Mouse (Mus musculus): ENCODE measurements around the gene Htra1.

Gene Htra1

GRCm38 (mm10) chr7:130935421-130935792 is 504 bp upstream of the Htra1 start:
- DNase-seq (ENCODE audit: low spot score) = no peak

GRCm38 (mm10) chr7:130936472-130936951 is 601 bp downstream of the Htra1 start:
- DNase-seq (ENCODE audit: low spot score) = peak; percentile 11

DNA sequence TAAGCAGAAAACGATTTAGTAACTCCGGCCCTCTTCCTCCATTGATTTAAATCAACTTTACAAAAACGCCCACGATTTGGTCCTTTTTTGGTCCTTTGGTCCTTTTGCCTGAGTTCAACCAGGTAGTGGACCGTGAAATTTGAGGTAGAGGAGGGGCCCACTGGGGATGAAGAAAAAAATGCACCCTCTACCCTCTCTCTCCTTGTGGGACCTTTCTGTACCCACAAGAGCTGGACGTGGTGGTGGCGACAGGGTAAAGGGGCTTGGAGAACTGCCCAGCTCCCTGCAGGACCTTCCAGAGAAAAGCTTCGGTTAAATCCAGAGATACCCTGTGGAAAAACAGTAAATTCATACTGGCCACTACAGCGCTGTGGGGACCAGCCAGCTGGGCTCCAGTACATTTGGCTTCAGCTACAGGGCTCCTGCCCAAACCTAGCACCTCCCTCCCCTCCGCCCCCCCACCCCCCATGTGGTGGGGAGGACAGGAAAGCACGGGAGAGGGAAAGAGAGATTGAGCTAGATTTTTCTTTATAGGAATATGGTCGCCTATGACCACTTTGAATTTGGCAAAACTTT is 1.4 kb downstream of the Htra1 start:
- no peak for DNase-seq (ENCODE audit: low spot score)

- DNase-seq (ENCODE audit: low spot score) = no peak
Measured at GRCm38 (mm10) chr7:130938005-130938404, 2.1 kb downstream of the Htra1 start.

DNA sequence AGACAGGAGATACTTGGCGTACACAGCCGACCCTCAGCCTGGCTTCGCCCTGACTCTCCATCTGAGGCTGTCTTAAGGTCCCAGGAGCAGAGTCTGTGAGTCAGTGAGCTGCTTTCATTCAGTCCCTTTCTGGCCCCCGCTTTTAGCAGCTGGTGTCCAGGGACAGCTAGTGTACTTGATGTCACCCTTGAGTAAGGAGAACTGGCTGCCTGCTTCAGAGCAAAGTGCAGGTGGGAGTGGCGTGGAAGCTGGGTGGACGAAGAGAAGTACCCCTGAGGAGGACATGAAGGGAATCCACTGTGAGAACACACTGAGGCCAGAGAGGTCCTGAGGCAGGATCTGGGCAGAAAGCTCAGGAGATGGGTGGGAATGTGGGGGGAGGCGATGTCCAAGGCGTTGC is 3.0 kb downstream of the Htra1 start:
- DNase-seq (ENCODE audit: low spot score) = no peak

DNA sequence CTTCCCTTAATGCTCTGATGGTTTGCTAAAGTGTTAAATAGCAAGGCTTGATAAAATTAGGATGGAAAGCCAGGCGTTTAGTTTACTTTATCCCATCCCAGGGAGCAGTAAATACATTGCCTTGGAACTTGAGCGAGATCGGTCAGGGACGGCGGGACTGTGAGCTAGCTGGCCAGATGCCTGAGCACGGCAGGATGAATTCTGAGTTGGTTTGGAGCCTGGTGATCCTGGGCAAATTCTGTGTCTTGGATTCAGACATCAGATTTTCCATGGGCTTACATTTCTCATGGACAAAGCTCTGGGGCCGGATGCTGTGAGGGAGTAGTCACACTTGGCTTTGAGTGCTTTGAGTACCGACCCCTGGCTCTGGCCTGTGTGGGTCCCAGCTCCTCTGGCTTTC is 4.8 kb downstream of the Htra1 start:
- no peak for DNase-seq (ENCODE audit: low spot score)

- DNase-seq (ENCODE audit: low spot score) = no peak
Measured at GRCm38 (mm10) chr7:130943280-130943895, 7.5 kb downstream of the Htra1 start.

DNA sequence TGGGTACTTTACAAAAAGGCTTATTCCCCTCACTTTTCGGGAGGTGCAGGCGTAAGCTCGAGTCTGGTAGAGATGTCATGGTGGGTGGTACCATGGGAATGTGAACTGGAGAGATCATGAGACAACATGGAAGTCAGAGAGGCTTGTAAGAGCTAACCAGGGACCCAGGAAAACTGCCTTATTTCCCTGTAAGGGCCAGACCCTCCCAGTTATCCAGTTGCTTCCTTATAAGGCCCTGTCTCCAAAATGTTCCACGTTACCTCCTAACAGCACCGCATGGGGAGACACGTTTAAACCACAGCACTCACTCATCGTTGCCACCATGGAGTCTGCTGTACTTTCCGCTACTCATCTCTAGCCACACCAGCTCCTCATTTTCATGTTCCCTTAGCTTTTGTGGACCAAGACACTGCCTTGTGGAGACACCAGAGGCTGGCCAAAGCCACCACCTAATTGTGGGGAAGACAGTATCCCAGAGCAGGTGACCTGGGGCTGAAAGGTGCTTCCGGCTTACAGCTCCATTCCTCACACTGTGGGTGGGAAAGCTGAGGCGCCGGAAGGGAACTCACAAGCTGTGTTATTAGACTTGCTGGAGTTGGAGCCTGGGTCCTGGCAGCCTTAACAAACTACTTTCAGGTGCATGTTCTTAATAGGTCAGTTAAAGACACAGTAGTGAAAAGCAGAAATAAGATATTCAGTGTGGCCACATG is 9.0 kb downstream of the Htra1 start:
- DNase-seq (ENCODE audit: low spot score) = no peak

DNA sequence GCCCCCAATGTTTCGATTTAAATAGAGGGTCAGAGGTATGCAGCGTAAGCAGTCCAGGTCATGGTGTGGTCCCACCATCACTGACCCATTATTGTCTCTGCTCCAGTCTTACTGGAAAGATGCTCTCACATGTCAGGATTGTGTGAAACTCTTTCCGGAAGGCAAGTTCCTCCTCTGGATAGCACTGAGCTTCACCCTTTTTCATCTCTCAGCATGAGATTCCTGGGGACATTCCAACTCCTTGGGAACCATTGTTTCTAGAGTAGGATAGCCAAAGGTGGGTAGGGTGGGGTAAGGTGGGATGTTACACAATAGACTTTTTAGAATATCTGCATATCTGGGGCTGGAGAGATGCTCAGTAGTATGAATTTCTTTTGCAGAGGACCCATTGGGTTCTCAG is 9.8 kb downstream of the Htra1 start:
- DNase-seq (ENCODE audit: low spot score) = no peak

- DNase-seq (ENCODE audit: low spot score) = no peak
Measured at GRCm38 (mm10) chr7:130946303-130946702, 10.4 kb downstream of the Htra1 start.

DNA sequence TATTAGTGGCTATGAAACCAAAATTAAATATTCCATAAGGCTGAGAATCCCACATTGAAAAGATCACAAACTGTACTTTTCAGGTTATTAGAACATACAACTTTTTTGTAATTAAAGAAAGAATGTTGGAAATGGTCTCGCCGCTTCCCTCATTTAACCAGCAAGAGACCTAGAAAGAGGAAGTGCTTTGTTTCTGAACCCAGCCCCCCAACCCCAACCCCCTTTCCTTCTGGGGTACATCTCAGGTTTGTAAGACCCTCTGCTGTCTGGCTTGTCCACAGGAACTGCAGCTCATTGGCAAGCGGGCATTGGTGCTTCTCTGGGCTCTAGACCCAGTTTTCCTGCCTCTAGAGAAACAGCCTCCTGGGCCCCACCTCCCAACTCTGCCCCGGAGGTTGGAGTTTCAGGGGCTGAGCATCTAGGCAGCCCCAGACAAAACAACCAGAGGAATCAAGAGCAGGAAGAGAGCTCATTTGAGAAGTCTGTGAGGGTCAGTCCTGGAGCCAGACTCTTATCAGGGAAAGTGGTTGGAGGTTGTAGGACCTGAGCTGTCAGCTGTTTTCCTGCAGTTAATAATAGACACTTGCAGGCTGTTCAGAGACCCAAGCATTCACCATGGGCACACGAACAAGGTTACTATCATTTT is 12.8 kb downstream of the Htra1 start:
- DNase-seq (ENCODE audit: low spot score) = no peak

GRCm38 (mm10) chr7:130949331-130949751 is 13.4 kb downstream of the Htra1 start:
- no peak for DNase-seq (ENCODE audit: low spot score)

DNA sequence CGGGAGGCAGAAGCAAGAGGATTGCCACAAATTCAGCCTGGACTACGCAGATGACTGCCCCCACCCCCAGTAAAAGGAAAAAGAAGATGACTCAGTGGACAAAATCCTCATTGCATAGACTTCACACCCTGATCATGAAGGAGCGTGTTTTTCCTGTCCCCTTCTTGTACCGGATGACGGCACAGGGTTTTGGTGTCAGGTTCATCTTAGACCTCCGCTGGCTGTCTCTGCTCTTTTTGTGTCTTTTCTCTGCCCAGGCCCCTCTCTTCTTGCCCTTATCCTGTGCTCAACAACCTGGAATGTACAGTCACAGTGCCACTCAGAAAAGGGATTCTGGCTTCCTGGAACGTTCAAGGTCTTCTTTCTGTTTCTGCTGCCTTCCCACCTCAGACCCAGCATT is 14.6 kb downstream of the Htra1 start:
- DNase-seq (ENCODE audit: low spot score) = no peak

DNA sequence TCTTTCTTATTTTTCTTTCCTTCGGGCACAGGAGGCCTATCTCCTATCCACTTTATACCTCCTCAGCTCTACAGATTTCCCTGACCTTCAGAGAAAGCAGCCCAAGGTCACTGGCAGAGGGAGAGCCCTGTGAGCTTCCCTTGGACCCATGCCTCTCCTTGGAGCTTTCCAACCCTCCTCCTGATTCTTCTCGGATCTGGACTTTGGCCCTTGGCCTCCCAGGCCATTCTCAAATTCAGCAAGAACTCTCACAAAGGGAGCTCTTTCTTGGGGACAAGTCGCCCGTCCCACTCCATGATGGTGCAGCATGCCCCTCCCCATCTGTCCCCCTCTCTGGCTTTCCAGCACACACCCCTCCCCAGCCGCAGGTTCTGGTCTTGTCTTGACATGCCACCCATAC is 15.1 kb downstream of the Htra1 start:
- no peak for DNase-seq (ENCODE audit: low spot score)

DNA sequence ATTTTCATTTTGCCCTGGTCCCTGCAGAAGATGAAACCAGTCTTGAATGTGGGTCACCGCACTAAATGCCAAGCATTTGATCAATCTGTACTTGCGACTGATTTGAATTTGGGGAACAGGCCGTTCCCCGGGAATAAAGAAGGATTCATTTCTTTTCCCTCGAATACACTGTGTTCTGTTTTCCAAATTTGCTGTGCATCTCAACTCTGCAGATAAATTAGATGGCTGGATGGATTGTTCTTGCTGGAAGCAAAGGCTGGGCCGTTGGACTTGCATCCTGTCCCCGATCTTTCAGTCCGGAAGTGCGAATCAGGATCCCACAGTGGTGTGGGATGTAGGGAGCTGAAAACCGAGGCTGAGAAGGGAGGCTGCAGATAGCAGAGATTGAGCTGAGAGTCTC is 17.5 kb downstream of the Htra1 start:
- no peak for DNase-seq (ENCODE audit: low spot score)

DNA sequence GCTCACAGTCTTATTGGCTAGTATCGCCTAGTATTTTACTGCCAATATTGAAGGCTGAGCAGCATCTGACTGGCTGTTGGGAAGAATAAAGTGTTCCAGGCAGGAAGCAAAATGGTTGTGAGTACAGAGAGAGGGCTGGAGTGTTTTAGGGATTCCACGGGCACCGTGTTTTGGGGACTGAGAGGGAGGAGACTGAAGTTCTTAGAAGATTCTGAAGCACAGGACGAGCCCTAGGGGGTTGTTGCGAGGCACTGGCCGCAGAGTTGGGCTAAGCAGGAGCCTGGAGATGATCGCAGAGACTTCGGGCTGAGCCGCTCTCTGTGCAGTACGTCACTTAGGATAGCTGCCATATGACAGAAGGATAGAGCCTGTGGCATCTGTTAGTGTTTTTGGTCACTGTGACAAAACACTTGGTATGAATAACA is 18.3 kb downstream of the Htra1 start:
- no peak for DNase-seq (ENCODE audit: low spot score)

DNA sequence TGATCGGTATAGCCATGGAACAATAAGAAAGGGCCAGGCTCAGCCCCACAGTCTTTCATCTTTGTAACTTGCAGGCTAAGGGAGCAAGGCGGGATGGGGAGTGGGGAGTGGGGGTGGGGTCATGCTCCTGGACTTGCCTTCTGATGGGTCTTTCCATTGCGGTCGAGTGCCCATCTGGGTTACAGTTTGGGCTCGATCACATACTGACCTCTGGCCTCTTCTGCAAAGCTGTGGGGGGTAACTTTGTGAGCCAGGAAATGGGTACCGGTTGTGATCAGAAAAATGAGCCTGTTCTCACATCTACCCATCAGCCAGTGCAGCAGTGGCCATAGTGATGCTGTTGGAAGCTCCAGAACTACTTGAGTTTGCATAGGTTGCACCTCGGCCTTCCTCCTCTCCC is 22.6 kb downstream of the Htra1 start:
- DNase-seq (ENCODE audit: low spot score) = no peak

DNA sequence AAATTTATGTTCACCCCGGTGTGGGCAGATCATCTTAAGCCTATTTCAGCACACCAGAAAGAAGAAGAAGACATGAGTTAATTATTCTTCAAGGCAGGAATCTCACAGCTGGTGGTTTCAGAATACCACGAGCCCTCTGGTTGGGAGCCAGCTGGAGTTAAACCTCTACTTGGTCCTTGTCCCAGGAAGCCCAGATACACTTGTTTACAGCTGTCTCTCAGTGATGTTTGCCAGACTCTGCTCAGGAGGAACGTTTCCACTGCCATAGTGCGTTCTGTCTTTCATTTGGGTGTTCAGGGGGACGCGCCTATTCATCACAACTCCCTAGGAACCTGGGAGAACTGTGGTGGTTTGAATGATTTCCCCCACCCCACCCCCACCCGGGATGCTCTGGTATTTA is 24.0 kb downstream of the Htra1 start:
- no peak for DNase-seq (ENCODE audit: low spot score)

GRCm38 (mm10) chr7:130961429-130961828 is 25.5 kb downstream of the Htra1 start:
- no peak for DNase-seq (ENCODE audit: low spot score)

GRCm38 (mm10) chr7:130964686-130965085 is 28.8 kb downstream of the Htra1 start:
- no peak for DNase-seq (ENCODE audit: low spot score)

- DNase-seq (ENCODE audit: low spot score) = no peak
Measured at GRCm38 (mm10) chr7:130965396-130965795, 29.5 kb downstream of the Htra1 start.

GRCm38 (mm10) chr7:130965909-130966365 is 30.0 kb downstream of the Htra1 start:
- DNase-seq (ENCODE audit: low spot score) = no peak

GRCm38 (mm10) chr7:130966451-130966850 is 30.5 kb downstream of the Htra1 start:
- no peak for DNase-seq (ENCODE audit: low spot score)
